Mouse (Mus musculus): ENCODE data around the gene Plce1.

GRCm38 (mm10) chr19:38632251-38632650 is 151.3 kb downstream of the Plce1 start:
- TF ChIP-seq NELFE (IDR thresholded peaks at IDR 0.05; ENCODE audit: low read depth, low read length) (no peak), CTCF (IDR thresholded peaks at IDR 0.05 in 2 of 3, conservative IDR thresholded peaks at IDR 0.05 in 1 of 3; ENCODE audit: control insufficient read depth in 1 of 3, insufficient read depth in 1 of 3, low read depth in 2 of 3, low read length in 3 of 3, poor library complexity in 1 of 3, severe bottlenecking in 1 of 3) (no peak), SIN3A (IDR thresholded peaks at IDR 0.05; ENCODE audit: low read length) (no peak), ELF1 (IDR thresholded peaks at IDR 0.05; ENCODE audit: low read depth, low read length) (no peak), BHLHE40 (IDR thresholded peaks at IDR 0.05; ENCODE audit: borderline replicate concordance, low read depth, low read length) (no peak)
